ENCODE assay signal across 17 mouse cellular contexts in the genomic region with DNA sequence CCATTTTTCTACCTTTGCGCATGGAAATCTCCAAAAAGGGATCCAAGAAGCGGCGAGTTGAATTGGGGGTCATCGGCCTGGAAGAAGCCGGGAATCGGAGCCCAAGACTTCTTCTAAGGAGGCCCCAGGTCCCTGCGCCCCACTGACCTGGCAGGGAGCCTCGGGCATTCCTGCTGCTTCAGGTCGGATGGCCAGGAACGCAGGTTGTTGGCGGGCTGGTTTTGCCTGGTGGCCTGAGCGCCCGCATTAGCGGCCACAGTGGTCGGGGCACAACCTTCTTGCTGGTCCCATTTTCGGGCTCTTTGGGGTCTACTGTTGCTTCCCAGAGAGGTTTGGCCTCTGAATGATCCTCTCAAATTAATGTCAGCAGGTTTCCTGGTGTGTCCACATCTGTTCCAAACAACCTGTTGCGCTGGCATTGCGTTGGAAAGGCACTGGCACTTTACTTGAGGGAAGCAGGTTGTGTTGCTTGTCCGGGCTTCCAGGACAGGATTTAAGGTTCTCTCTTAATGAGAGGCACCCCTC. TPM values are rescaled to one million over a fixed set of nuclear protein-coding genes. Genes with fewer than 3 reads are reported as not detected.
DNase-seq lines count a peak whose midpoint lies in the region; ATAC-seq lines count a peak whose summit lies in the region.
"Had no signal": no experiment of that assay in that cellular context is flagged by ENCODE, and none has a peak within 500 bp of the region (broad histone marks: within the 10 kb centered on the region; RNA-seq: fewer than 3 reads in every experiment).

No protein-coding gene starts in this region.

- peak; percentile 92 for DNase-seq in midbrain, embryonic 11.5 days (ENCODE audit: low spot score, missing footprints)
- DNase-seq in embryonic facial prominence, embryonic 11.5 days (ENCODE audit: low spot score), result no peak
- peak; percentile 7 for DNase-seq in naive thymus-derived CD4-positive, alpha-beta T cell, adult 2 months (ENCODE audit: low read depth)
- DNase-seq in right cerebral cortex, postnatal 14 days, result no peak
- DNase-seq in lung, postnatal 14 days, result no peak
- DNase-seq: cerebellum, adult 18-20 months; gastrocnemius, adult 2 months; heart, adult 2 months; heart, postnatal 14 days; thymus, postnatal 14 days had no signal

- no peaks in the 10 kb centered on the region for H3K36me3 ChIP-seq in midbrain, embryonic 11.5 days (ENCODE audit: control insufficient read depth, insufficient read depth, low read length)
- no peaks in the 10 kb centered on the region for H3K36me3 ChIP-seq in midbrain, embryonic 15.5 days (replicated peaks)
- H3K36me3 ChIP-seq in embryonic facial prominence, embryonic 11.5 days (replicated peaks; ENCODE audit: control insufficient read depth, insufficient read depth, low read depth, low read length), result no peaks in the 10 kb centered on the region
- H3K36me3 ChIP-seq in hindbrain, embryonic 15.5 days, result no peaks in the 10 kb centered on the region
- no peaks in the 10 kb centered on the region for H3K36me3 ChIP-seq in heart, embryonic 12.5 days
- H3K36me3 ChIP-seq: liver, embryonic 15.5 days had no signal

- no peak overlapping the region for H3K9ac ChIP-seq in midbrain, embryonic 11.5 days (ENCODE audit: low read length)
- H3K9ac ChIP-seq in midbrain, embryonic 15.5 days, result no peak overlapping the region
- H3K9ac ChIP-seq in embryonic facial prominence, embryonic 11.5 days (replicated peaks; ENCODE audit: low read length), result no peak overlapping the region
- H3K9ac ChIP-seq in hindbrain, embryonic 15.5 days, result no peak overlapping the region
- H3K9ac ChIP-seq in heart, embryonic 12.5 days, result no peak overlapping the region
- H3K9ac ChIP-seq: liver, embryonic 15.5 days had no signal

- no peak for ATAC-seq in midbrain, embryonic 11.5 days (ENCODE audit: low FRiP score)
- no peak for ATAC-seq in midbrain, embryonic 15.5 days (replicated peaks)
- no peak for ATAC-seq in embryonic facial prominence, embryonic 11.5 days (replicated peaks; ENCODE audit: insufficient number of reproducible peaks, low FRiP score, low TSS enrichment, low read depth)
- no peak for ATAC-seq in hindbrain, embryonic 15.5 days (ENCODE audit: low FRiP score, low read depth)
- ATAC-seq in heart, embryonic 12.5 days (ENCODE audit: insufficient number of reproducible peaks, low FRiP score), result no peak

- H3K4me2 ChIP-seq in midbrain, embryonic 11.5 days, result peak overlapping the region; percentile 7; the same call in 1 of the 2 replicates
- H3K4me2 ChIP-seq in midbrain, embryonic 15.5 days, result no peak overlapping the region
- H3K4me2 ChIP-seq in embryonic facial prominence, embryonic 11.5 days (ENCODE audit: low read depth, low read length), result peak overlapping the region; percentile 10; the same call in 1 of the 2 replicates
- peak overlapping the region; percentile 19 for H3K4me2 ChIP-seq in hindbrain, embryonic 15.5 days
- no peak overlapping the region for H3K4me2 ChIP-seq in heart, embryonic 12.5 days
- H3K4me2 ChIP-seq: liver, embryonic 15.5 days had no signal

- under 1% methylated on average over 19 of the region's 19 CpGs for WGBS in midbrain, embryonic 11.5 days
- 1% methylated on average over 19 of the region's 19 CpGs for WGBS in midbrain, embryonic 15.5 days
- WGBS in embryonic facial prominence, embryonic 11.5 days, result under 1% methylated on average over 19 of the region's 19 CpGs
- 1% methylated on average over 19 of the region's 19 CpGs for WGBS in hindbrain, embryonic 15.5 days
- under 1% methylated on average over 19 of the region's 19 CpGs for WGBS in heart, embryonic 12.5 days

- peaks cover 98% of the 10 kb centered on the region for H3K27me3 ChIP-seq in midbrain, embryonic 11.5 days (ENCODE audit: control insufficient read depth, insufficient read depth, low read length)
- H3K27me3 ChIP-seq in midbrain, embryonic 15.5 days (replicated peaks), result peaks cover 99% of the 10 kb centered on the region
- peaks cover 84% of the 10 kb centered on the region for H3K27me3 ChIP-seq in embryonic facial prominence, embryonic 11.5 days (ENCODE audit: control insufficient read depth, insufficient read depth, low read length)
- peaks cover 97% of the 10 kb centered on the region for H3K27me3 ChIP-seq in hindbrain, embryonic 15.5 days
- peaks cover 96% of the 10 kb centered on the region for H3K27me3 ChIP-seq in heart, embryonic 12.5 days (replicated peaks)

- no peaks in the 10 kb centered on the region for H3K9me3 ChIP-seq in midbrain, embryonic 11.5 days (ENCODE audit: control insufficient read depth, low read length)
- no peaks in the 10 kb centered on the region for H3K9me3 ChIP-seq in midbrain, embryonic 15.5 days
- H3K9me3 ChIP-seq in embryonic facial prominence, embryonic 11.5 days (replicated peaks; ENCODE audit: control insufficient read depth, low read length), result no peaks in the 10 kb centered on the region
- no peaks in the 10 kb centered on the region for H3K9me3 ChIP-seq in hindbrain, embryonic 15.5 days
- no peaks in the 10 kb centered on the region for H3K9me3 ChIP-seq in heart, embryonic 12.5 days (replicated peaks)
- H3K9me3 ChIP-seq: liver, embryonic 15.5 days had no signal

- no peak overlapping the region for H3K27ac ChIP-seq in midbrain, embryonic 11.5 days (ENCODE audit: low read depth, low read length)
- H3K27ac ChIP-seq in midbrain, embryonic 15.5 days, result no peak overlapping the region
- H3K27ac ChIP-seq in embryonic facial prominence, embryonic 11.5 days (replicated peaks; ENCODE audit: low read depth, low read length), result no peak overlapping the region
- no peak overlapping the region for H3K27ac ChIP-seq in hindbrain, embryonic 15.5 days (replicated peaks)
- no peak overlapping the region for H3K27ac ChIP-seq in heart, embryonic 12.5 days (ENCODE audit: poor library complexity, severe bottlenecking)
- H3K27ac ChIP-seq: gastrocnemius, adult 2 months; heart, adult 2 months; liver, embryonic 15.5 days had no signal

- no peak overlapping the region for H3K4me3 ChIP-seq in midbrain, embryonic 11.5 days (ENCODE audit: low read depth, low read length)
- H3K4me3 ChIP-seq in midbrain, embryonic 15.5 days, result no peak overlapping the region
- no peak overlapping the region for H3K4me3 ChIP-seq in embryonic facial prominence, embryonic 11.5 days (ENCODE audit: low read depth, low read length)
- 0 out of 2 replicates have a peak overlapping the region, but pooled peaks have one; percentile 2 for H3K4me3 ChIP-seq in hindbrain, embryonic 15.5 days
- no peak overlapping the region for H3K4me3 ChIP-seq in heart, embryonic 12.5 days
- H3K4me3 ChIP-seq: erythroblast, embryonic 14.5 days; gastrocnemius, adult 2 months; heart, adult 2 months; liver, embryonic 15.5 days had no signal

- H3K4me1 ChIP-seq in midbrain, embryonic 11.5 days (ENCODE audit: control insufficient read depth, insufficient read depth, low read length), result peaks cover 5% of the 10 kb centered on the region; the same call in 1 of the 2 replicates
- H3K4me1 ChIP-seq in midbrain, embryonic 15.5 days, result peaks cover 14% of the 10 kb centered on the region
- peaks cover 2% of the 10 kb centered on the region; the same call in 1 of the 2 replicates for H3K4me1 ChIP-seq in embryonic facial prominence, embryonic 11.5 days (ENCODE audit: control insufficient read depth, insufficient read depth, low read length)
- H3K4me1 ChIP-seq in hindbrain, embryonic 15.5 days (replicated peaks), result peaks cover 21% of the 10 kb centered on the region; the same call in 1 of the 2 replicates
- peaks cover 6% of the 10 kb centered on the region; the same call in 1 of the 2 replicates for H3K4me1 ChIP-seq in heart, embryonic 12.5 days (replicated peaks)
- H3K4me1 ChIP-seq: liver, embryonic 15.5 days had no signal

RNA-seq across cellular contexts. Expression of a gene that starts 7.1 kb away (rescaled TPM):
- polyA plus RNA-seq in midbrain, embryonic 11.5 days (2014; fragmentation: Nextera tagmentation; extraction: Ambion mirVana), result 0.32 and 0.36 TPM in 2 replicates
- polyA plus RNA-seq in midbrain, embryonic 15.5 days (2015; fragmentation: Nextera tagmentation; extraction: Ambion mirVana), result 0.26 and 0.49 TPM in 2 replicates
- 0.68 and 1.3 TPM in 2 replicates for polyA plus RNA-seq in embryonic facial prominence, embryonic 11.5 days (2014; fragmentation: Nextera tagmentation; extraction: Ambion mirVana)
- 1.4 and 2.7 TPM in 2 replicates for polyA plus RNA-seq in hindbrain, embryonic 15.5 days (2015; fragmentation: Nextera tagmentation; extraction: Ambion mirVana)
- not detected in 2 replicates for polyA plus RNA-seq in heart, embryonic 12.5 days (2016; fragmentation: Nextera tagmentation; extraction: Ambion mirVana)
- polyA plus RNA-seq: cortical plate, adult 2 months; erythroblast, embryonic 14.5 days; heart, adult 2 months; kidney, embryonic 14.5 days; liver, embryonic 15.5 days had no signal

Comparison
In these comparisons a context has a peak if more than half of its experiments do, and no peak if none do; other contexts are left out.
1. H3K4me2 ChIP-seq: peak in midbrain, embryonic 11.5 days (single experiment), embryonic facial prominence, embryonic 11.5 days (single experiment) and hindbrain, embryonic 15.5 days (single experiment); none in midbrain, embryonic 15.5 days (single experiment) and heart, embryonic 12.5 days (single experiment).
2. DNase-seq: peak in midbrain, embryonic 11.5 days (single experiment) and naive thymus-derived CD4-positive, alpha-beta T cell, adult 2 months (single experiment); none in embryonic facial prominence, embryonic 11.5 days (single experiment), right cerebral cortex, postnatal 14 days (single experiment) and lung, postnatal 14 days (single experiment).